Mouse (Mus musculus) lung, embryonic 14.5 days (tissue): Measurements from ENCODE around the gene Psapl1. TPM values are rescaled to one million over a fixed set of nuclear protein-coding genes. Genes with fewer than 3 reads are reported as not detected.
"Not testable (repeated sequence)": the region's sequence is repeated elsewhere in the genome, so short reads cannot be mapped to it uniquely, and the experiment has no call there.

Experiments
- ATAC-seq: fragments of 200-750 bp; cut with Nextera tagmentation; 2 replicates; pipeline ENCODE4 v1.8.0; 2017; ENCODE audit warnings: mild to moderate bottlenecking, moderate TSS enrichment, moderate library complexity; ENCODE audit not compliant: insufficient read depth
- DNase-seq: peaks from one replicate; pipeline ENCODE4 v3.0.0-alpha.2; 2015
- H3K27ac ChIP-seq: fragments of 300-500 bp; sonication (generic); 2 replicates; pipeline ENCODE4 v1.5.1; 2014; ENCODE audit warnings: low read depth, mild to moderate bottlenecking, moderate library complexity
- H3K27me3 ChIP-seq: fragments of 300-500 bp; sonication (generic); 2 replicates; pipeline ENCODE4 v1.6.1; 2014; ENCODE audit warnings: low read length, control low read depth; ENCODE audit not compliant: insufficient read depth
- H3K36me3 ChIP-seq: fragments of 300-500 bp; sonication (generic); 2 replicates; pipeline ENCODE4 v1.6.1; 2014; ENCODE audit warnings: control low read depth; ENCODE audit not compliant: insufficient read depth
- H3K4me1 ChIP-seq: fragments of 300-500 bp; sonication (generic); 2 replicates; pipeline ENCODE4 v1.6.1; 2014; ENCODE audit warnings: antibody characterized with exemption, control low read depth; ENCODE audit not compliant: insufficient read depth
- H3K4me2 ChIP-seq: fragments of 300-500 bp; sonication (generic); 2 replicates; pipeline ENCODE4 v1.6.1; 2014; ENCODE audit warnings: mild to moderate bottlenecking
- H3K4me3 ChIP-seq: fragments of 300-500 bp; sonication (generic); 2 replicates; pipeline ENCODE4 v1.5.1; 2014; ENCODE audit warnings: low read depth, low read length
- H3K9ac ChIP-seq: fragments of 300-500 bp; sonication (generic); 2 replicates; pipeline ENCODE4 v1.6.1; 2014
- H3K9me3 ChIP-seq: fragments of 300-500 bp; sonication (generic); 2 replicates; pipeline ENCODE4 v1.6.1; 2016; ENCODE audit warnings: low read depth, low read length, control low read depth
- CTCF ChIP-seq: IDR thresholded peaks from 2 replicates; pipeline ENCODE4 v1.5.1; 2016; ENCODE audit warnings: antibody characterized with exemption, low read depth
- WGBS: fragments of 180-500 bp; shearing (Covaris S2); extraction: QIAGEN DNeasy Blood & Tissue Kit; methylation state at CpG from one replicate; pipeline ENCODE4 v1.1.7; 2014; 5-methylcytosine and 5-hydroxymethylcytosine counted together
- polyA plus RNA-seq: library from polyadenylated mRNA; unstranded; fragments of >200 nt; fragmentation: Nextera tagmentation; extraction: Ambion mirVana; gene quantifications from 2 replicates; pipeline ENCODE4 v1.2.1, GENCODE M21; 2014

Psapl1 gene
- polyA plus RNA-seq, 1 experiment from 2014 or later, result 0.20 TPM

DNA sequence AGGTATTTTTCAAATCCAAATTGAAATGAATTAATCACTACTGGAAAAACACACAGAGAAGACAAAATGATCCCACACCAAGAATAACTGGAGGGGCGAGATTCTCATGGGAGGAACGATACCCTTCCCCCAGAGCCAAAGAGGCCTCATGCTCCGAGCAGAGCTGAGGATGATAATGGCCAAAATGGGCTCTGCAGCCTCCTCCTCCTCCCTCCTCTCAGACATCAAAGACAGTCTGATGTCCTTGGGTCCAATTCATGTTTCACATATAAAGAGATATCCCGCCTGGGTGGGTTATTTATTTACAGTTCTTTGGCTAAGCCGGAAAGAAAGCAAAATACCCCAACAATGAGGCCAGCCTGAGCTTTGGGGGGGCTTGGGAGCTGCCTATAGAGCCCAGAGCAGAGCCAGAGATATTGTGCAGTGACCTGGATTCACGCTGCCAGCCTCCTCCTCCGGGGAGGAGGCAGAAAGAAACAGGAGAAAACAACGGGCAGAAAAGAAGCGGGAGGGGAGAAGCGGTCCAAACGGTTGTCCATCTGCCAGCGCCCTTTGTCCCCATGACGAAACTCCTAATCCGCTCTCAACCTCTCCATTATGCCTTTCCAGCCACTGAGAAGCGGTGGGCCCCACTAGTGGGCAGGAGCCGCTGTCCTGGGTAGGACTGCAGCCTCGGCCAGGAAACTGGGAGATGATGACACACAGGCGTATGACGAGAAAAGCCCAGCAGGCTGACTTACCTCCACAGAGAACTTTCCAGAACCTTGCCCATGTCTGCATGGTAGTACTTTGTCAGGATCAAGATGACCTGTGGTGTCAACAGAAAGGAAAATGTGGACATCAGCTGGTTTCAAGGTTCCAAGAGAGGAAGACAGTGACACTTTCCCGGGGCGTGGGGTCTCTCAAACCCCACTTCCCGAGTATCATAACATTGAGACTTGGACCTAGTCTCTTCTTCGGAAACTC, 24.9 kb downstream of the Psapl1 start:
- Histone ChIP-seq H3K9me3 (no peaks in the 10 kb centered on the region), H3K36me3 (no peaks in the 10 kb centered on the region), H3K9ac (no peak overlapping the region), H3K27me3 (no peaks in the 10 kb centered on the region), H3K27ac (no peak overlapping the region), H3K4me1 (no peaks in the 10 kb centered on the region), H3K4me3 (no peak overlapping the region), H3K4me2 (no peak overlapping the region)
- no peak for ATAC-seq
- DNase-seq, result peak; percentile 10
- no peak for TF ChIP-seq CTCF
- 58% methylated on average over 23 of the region's 23 CpGs for WGBS

DNA sequence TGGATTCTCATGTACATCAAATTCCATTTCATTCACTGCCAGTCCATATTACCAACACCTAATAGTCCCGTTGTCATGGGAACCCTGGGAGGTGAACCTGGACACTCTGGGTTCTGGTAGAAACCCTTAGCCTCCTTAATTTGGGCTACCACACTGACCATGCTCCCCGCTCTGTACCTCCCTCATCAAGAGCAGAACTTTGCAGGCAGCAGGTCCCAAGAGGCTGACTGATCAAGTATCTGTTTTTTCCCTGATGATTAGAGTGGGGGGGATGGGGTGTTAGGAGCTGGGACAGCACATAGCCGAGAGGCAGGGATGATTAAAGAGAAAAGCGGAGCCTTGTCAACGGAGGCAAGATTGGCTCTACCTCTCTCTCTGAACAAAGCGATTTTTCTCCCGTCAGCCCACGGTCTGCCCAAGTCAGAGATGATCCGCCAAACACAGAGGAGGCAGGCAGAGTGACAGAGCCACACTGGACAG, 26.5 kb downstream of the Psapl1 start:
- ATAC-seq (no peak), DNase-seq (no peak)
- Histone ChIP-seq H3K36me3 (no peaks in the 10 kb centered on the region), H3K27me3 (no peaks in the 10 kb centered on the region), H3K27ac (no peak overlapping the region), H3K4me1 (no peaks in the 10 kb centered on the region), H3K9me3 (no peaks in the 10 kb centered on the region), H3K4me3 (no peak overlapping the region), H3K9ac (no peak overlapping the region), H3K4me2 (no peak overlapping the region)
- TF ChIP-seq CTCF, result no peak
- 36% methylated on average over 9 of the region's 9 CpGs for WGBS

DNA sequence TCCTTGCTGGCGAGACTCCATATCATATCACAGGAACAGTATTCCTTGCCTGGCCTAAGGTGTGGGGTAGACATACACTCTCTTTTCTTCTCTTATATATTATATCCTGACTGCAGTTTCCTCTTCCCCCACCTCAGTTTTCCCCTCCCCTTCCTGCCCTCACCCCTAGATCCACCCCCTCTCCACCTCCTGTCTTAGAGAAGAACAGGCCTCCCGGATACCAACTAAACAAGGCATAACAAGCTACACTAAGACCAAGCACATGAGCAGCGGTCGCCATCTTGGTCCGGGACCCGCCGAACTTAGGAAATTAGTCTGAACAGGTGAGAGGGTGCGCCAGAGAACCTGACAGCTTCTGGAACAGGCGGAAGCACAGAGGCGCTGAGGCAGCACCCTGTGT, 33.7 kb downstream of the Psapl1 start:
- not testable (repeated sequence) for DNase-seq, H3K9me3 ChIP-seq, H3K9ac ChIP-seq, H3K36me3 ChIP-seq, ATAC-seq, H3K27me3 ChIP-seq, H3K27ac ChIP-seq, H3K4me3 ChIP-seq, H3K4me1 ChIP-seq, H3K4me2 ChIP-seq
- WGBS, result 95% methylated on average over 8 of the region's 10 CpGs

DNA sequence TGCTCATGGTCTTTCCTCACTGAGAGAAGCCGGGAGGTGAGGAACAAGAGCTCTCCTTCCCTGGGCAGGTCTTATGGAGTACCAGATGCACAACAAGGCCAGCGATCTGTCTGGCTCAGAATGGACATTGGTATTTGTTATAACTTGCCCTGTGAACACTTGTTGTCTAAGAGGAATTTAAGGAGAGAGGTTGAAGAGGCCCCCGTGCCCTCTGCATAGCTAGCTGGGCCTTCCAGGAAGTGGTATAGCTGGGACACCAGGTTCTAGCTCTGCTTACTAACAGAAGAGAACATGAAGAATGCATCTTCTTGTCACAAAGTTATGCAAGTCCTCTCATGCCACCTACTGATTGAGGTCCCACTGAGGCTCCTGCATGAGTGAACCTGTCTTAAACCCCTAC, 44.2 kb downstream of the Psapl1 start:
- Histone ChIP-seq H3K9ac (no peak overlapping the region), H3K27me3 (no peaks in the 10 kb centered on the region), H3K36me3 (no peaks in the 10 kb centered on the region), H3K27ac (no peak overlapping the region), H3K4me1 (peaks cover 4% of the 10 kb centered on the region; the same call in 1 of the 2 replicates), H3K4me3 (no peak overlapping the region), H3K4me2 (no peak overlapping the region), H3K9me3 (no peaks in the 10 kb centered on the region)
- WGBS, result 75% methylated on average over 3 of the region's 3 CpGs
- no peak for TF ChIP-seq CTCF
- no peak for DNase-seq
- no peak for ATAC-seq

DNA sequence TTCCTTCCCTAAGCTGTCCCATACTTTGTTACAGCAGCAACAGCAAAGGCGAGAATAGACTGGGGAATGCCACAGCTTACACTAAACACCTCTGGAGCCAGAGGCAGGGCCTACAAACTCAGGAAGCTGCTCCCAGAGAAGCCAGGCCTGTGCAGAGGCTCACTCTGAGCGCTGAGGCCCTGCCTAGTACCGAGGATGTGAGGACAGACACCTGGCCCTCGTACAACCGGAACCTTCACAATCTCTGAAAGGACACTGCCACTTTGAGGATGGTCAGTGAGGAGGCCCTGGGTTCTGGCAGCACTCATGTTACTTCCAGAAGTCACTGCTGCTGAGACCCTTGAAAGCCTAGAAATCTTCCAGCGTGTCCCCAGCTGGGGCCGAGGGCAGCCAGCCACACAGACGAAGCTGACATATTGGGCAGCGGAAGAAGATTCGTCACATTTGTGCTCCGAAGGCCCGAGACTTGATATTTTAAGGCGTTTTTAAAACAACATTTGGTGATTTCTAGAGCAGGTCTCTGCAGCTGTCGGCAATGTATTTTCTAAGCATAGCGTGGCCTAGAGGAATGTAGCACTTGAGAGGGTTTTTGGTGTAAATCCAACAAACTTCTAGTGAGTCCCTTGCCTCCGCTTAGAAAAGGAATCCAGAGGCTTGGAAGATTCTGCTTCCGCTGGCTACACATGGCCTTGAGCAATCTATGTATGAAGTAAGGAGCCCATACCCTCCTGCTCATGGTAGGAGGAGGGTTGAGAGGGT, 49.1 kb downstream of the Psapl1 start:
- Histone ChIP-seq H3K4me3 (no peak overlapping the region), H3K4me2 (no peak overlapping the region), H3K27ac (peak overlapping the region; percentile 9; the same call in 1 of the 2 replicates), H3K36me3 (no peaks in the 10 kb centered on the region), H3K4me1 (peaks cover 13% of the 10 kb centered on the region), H3K9me3 (no peaks in the 10 kb centered on the region), H3K27me3 (no peaks in the 10 kb centered on the region), H3K9ac (no peak overlapping the region)
- DNase-seq (peak; percentile 76), ATAC-seq (no peak)
- TF ChIP-seq CTCF, result no peak
- 47% methylated on average over 17 of the region's 17 CpGs for WGBS

DNA sequence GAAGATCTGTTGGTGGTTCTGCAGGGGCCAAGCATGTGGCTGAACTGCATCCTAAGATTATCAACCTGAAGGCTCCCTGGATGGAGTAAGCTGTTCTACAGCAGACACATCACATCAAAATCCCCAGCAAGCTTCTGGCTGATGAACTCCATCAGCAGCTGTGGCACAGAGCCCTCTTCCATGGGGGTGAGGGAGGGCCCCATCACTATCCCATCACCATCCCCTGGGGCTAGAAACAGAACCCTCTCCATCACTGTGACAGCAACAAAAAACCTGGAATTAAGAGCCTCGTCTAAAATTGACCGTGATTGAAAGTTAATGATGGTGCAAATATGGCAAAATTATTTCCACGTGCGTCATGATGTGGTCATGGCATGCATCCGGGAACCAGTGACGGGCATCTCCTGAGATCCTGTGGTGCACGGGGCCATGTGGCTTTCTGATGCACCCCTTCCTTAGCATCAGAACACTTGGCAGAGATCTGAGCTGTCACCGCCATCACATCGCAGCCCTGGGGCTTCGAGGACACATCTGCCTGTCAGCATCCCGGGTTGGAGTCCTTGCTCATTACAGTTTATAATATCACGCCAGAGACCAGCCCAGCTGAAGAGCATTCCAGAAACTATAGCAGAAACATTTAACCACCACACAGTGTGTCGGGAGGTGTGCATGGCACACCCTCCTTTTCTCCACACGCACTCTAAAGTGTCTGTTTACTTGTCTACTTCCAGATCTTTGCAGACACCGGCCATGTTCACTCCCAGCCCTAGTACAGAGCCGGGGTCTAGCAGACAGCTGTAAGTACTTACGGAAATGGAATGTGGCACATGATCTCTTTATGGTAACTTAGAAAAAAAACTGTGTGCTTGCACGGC, 51.1 kb downstream of the Psapl1 start:
- Histone ChIP-seq H3K4me2 (no peak overlapping the region; the same call in 1 of the 2 replicates), H3K36me3 (no peaks in the 10 kb centered on the region), H3K27ac (no peak overlapping the region), H3K27me3 (no peaks in the 10 kb centered on the region), H3K9me3 (no peaks in the 10 kb centered on the region), H3K4me3 (no peak overlapping the region), H3K9ac (no peak overlapping the region), H3K4me1 (peaks cover 13% of the 10 kb centered on the region)
- TF ChIP-seq CTCF, result no peak
- DNase-seq, result peak; percentile 71
- 25% methylated on average over 18 of the region's 18 CpGs for WGBS
- peak; percentile 83 for ATAC-seq

Other genes with a start within 250 kb of the Psapl1 start
- 17.5 and 20.6 TPM in 2 replicates for gene Sorcs2, start 194.1 kb downstream of the Psapl1 start, polyA plus RNA-seq